Mouse (Mus musculus): ENCODE measurements around the gene Rpsa.

DNA sequence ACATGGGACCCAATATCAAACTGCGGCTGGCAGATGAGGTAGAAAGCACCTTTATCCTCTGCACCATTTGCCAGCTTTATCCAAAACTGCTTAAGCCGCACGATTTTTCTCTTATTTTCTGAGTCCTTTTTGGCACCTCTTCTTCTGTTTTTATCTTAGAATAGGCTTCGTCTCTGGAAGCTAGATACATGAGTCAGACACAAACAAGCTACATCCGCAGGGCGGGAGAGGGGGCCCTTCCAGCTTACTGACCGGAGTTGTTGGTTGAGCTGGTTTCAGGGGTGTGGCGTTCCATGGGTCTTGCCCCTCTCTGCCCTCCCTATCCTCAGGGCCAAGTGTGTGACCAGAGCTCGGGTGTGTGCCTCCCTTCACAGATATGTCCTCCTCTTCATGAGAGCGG is 51.3 kb downstream of the Rpsa start:
- TF ChIP-seq CTCF (conservative IDR thresholded peaks at IDR 0.05; ENCODE audit: low read length) (no peak), POU5F1 (IDR thresholded peaks at IDR 0.05; ENCODE audit: borderline replicate concordance, low read length) (no peak), NANOG (IDR thresholded peaks at IDR 0.05; ENCODE audit: borderline replicate concordance, low read length) (no peak)
